Mouse (Mus musculus): Measurements from ENCODE around the gene Map2k3. TPM values are rescaled to one million over a fixed set of nuclear protein-coding genes. Genes with fewer than 3 reads are reported as not detected.

The Map2k3 gene
- polyA plus RNA-seq, 1 experiment from 2014 or later: 89.4 TPM

Other genes starting within 250 kb of the Map2k3 start
- 105 and 110 TPM in 2 replicates for gene Llgl1, start 232.3 kb upstream of the Map2k3 start, polyA plus RNA-seq (2016; fragmentation: Nextera tagmentation; extraction: Ambion mirVana)
- gene Flii, start 204.8 kb upstream of the Map2k3 start, polyA plus RNA-seq (2016; fragmentation: Nextera tagmentation; extraction: Ambion mirVana): 72.9 and 76.2 TPM in 2 replicates
- 19.1 and 19.6 TPM in 2 replicates for gene Mief2, start 203.6 kb upstream of the Map2k3 start, polyA plus RNA-seq (2016; fragmentation: Nextera tagmentation; extraction: Ambion mirVana)
- gene Top3a, start 154.7 kb upstream of the Map2k3 start, polyA plus RNA-seq (2016; fragmentation: Nextera tagmentation; extraction: Ambion mirVana): 21.6 and 22.1 TPM in 2 replicates
- 7.2 and 8.0 TPM in 2 replicates for gene Smcr8, start 154.5 kb upstream of the Map2k3 start, polyA plus RNA-seq (2016; fragmentation: Nextera tagmentation; extraction: Ambion mirVana)
- gene Shmt1, start 120.3 kb upstream of the Map2k3 start, polyA plus RNA-seq (2016; fragmentation: Nextera tagmentation; extraction: Ambion mirVana): 53.6 and 57.3 TPM in 2 replicates
- gene Dhrs7b, start 101.4 kb upstream of the Map2k3 start, polyA plus RNA-seq (2016; fragmentation: Nextera tagmentation; extraction: Ambion mirVana): 31.9 and 32.3 TPM in 2 replicates
- 55.2 and 59.3 TPM in 2 replicates for gene Tmem11, start 52.8 kb upstream of the Map2k3 start, polyA plus RNA-seq (2016; fragmentation: Nextera tagmentation; extraction: Ambion mirVana)
- 20.0 and 20.4 TPM in 2 replicates for gene Natd1, start 17.3 kb upstream of the Map2k3 start, polyA plus RNA-seq (2016; fragmentation: Nextera tagmentation; extraction: Ambion mirVana)
- gene Kcnj12, start 90.5 kb downstream of the Map2k3 start, polyA plus RNA-seq (2016; fragmentation: Nextera tagmentation; extraction: Ambion mirVana): 3.9 and 5.0 TPM in 2 replicates
- 1.0 and 1.1 TPM in 2 replicates for gene Tnfrsf13b, start 194.7 kb downstream of the Map2k3 start, polyA plus RNA-seq (2016; fragmentation: Nextera tagmentation; extraction: Ambion mirVana)
- 212 and 221 TPM in 2 replicates for gene Usp22, start 243.0 kb downstream of the Map2k3 start, polyA plus RNA-seq (2016; fragmentation: Nextera tagmentation; extraction: Ambion mirVana)